Mouse (Mus musculus) stomach, embryonic 14.5 days (tissue): ENCODE measurements around the gene Hmgn2. TPM values are rescaled to one million over a fixed set of nuclear protein-coding genes. Genes with fewer than 3 reads are reported as not detected.
"Not testable (repeated sequence)": the region's sequence is repeated elsewhere in the genome, so short reads cannot be mapped to it uniquely, and the experiment has no call there.

Source experiments
- ATAC-seq: fragments of 200-750 bp; cut with Nextera tagmentation; 2 replicates; pipeline ENCODE4 v1.8.0; 2017; ENCODE audit warnings: low read depth, moderate TSS enrichment; ENCODE audit not compliant: insufficient number of reproducible peaks, insufficient read depth, low FRiP score
- H3K27ac ChIP-seq: fragments of 300-500 bp; sonication (generic); 2 replicates; pipeline ENCODE4 v1.5.1; 2014; ENCODE audit warnings: mild to moderate bottlenecking, low read length, moderate library complexity, mixed read lengths
- H3K27me3 ChIP-seq: fragments of 300-500 bp; sonication (generic); 2 replicates; pipeline ENCODE4 v1.6.1; 2014; ENCODE audit warnings: low read length, control low read depth, mixed read lengths; ENCODE audit not compliant: control insufficient read depth, insufficient read depth
- H3K36me3 ChIP-seq: fragments of 300-500 bp; sonication (generic); 2 replicates; pipeline ENCODE4 v1.6.1; 2014; ENCODE audit warnings: mild to moderate bottlenecking, control low read depth, low read length, moderate library complexity, mixed read lengths; ENCODE audit not compliant: control insufficient read depth, insufficient read depth
- H3K4me1 ChIP-seq: fragments of 300-500 bp; sonication (generic); 2 replicates; pipeline ENCODE4 v1.6.1; 2014; ENCODE audit warnings: low read length, control low read depth, mixed read lengths; ENCODE audit not compliant: control insufficient read depth, insufficient read depth
- H3K4me2 ChIP-seq: fragments of 300-500 bp; sonication (generic); replicated peaks from 2 replicates; pipeline ENCODE4 v1.6.1; 2014; ENCODE audit warnings: low read depth, low read length, control low read depth
- H3K4me3 ChIP-seq: fragments of 300-500 bp; sonication (generic); 2 replicates; pipeline ENCODE4 v1.5.1; 2014; ENCODE audit warnings: low read depth, low read length, control low read depth
- H3K9ac ChIP-seq: fragments of 300-500 bp; sonication (generic); replicated peaks from 2 replicates; pipeline ENCODE4 v1.6.1; 2014; ENCODE audit warnings: low read depth, mild to moderate bottlenecking, control low read depth, low read length, moderate library complexity, mixed read lengths
- H3K9me3 ChIP-seq: fragments of 300-500 bp; sonication (generic); 2 replicates; pipeline ENCODE4 v1.6.1; 2016; ENCODE audit warnings: low read depth, low read length, control low read depth; ENCODE audit not compliant: control insufficient read depth
- WGBS: fragments of 180-500 bp; shearing (Covaris S2); extraction: QIAGEN DNeasy Blood & Tissue Kit; methylation state at CpG from one replicate; pipeline ENCODE4 v1.1.7; 2014; 5-methylcytosine and 5-hydroxymethylcytosine counted together
- polyA plus RNA-seq: library from polyadenylated mRNA; unstranded; fragments of >200 nt; fragmentation: Nextera tagmentation; extraction: Ambion mirVana; gene quantifications from 2 replicates; pipeline ENCODE4 v1.2.1, GENCODE M21; 2014

Hmgn2 gene
- polyA plus RNA-seq, 1 experiment from 2014 or later, result 2,604 TPM

DNA sequence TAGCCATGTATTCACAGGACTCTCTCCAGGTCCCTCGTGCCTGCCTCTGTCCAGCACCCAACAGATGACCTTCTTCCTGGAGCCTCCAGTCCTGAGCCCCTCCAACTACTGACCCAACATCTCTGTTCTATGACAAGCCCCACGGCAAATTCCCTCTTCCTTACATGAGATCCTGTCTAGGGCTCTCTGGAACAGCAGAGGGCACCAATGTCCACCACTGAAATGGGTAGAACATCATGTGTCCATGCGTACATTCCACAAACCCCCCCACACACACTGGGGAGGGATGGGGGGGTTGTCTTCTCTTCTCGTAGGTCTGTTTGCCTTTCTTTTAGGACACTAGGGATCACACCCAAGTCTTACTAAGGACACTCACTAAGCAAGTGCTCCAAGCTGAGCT, 21.6 kb upstream of the Hmgn2 start:
- H3K27ac ChIP-seq, result no peak overlapping the region
- no peak for ATAC-seq
- no peaks in the 10 kb centered on the region for H3K4me1 ChIP-seq
- no peak overlapping the region for H3K4me2 ChIP-seq
- peaks cover 48% of the 10 kb centered on the region for H3K36me3 ChIP-seq
- H3K9me3 ChIP-seq, result no peaks in the 10 kb centered on the region
- H3K27me3 ChIP-seq, result no peaks in the 10 kb centered on the region
- WGBS, result 52% methylated on average over 4 of the region's 4 CpGs
- no peak overlapping the region for H3K4me3 ChIP-seq
- no peak overlapping the region for H3K9ac ChIP-seq

DNA sequence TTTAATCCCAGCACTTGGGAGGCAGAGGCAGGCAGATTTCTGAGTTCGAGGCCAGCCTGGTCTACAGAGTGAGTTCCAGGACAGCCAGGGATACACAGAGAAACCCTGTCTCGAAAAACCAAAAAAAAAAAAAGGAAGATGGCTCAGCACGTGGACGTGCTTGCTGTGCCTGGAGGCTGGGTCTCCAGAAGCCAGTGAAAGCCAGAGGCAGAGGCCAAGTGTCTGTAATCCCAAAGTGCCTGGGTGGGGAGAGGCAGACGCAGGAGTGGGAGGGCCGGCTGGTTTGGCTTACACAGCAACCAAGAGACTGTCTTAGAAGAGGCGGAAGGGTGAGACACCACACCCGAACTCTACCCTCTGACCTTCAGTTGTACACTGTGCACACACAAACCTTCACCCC, 19.8 kb upstream of the Hmgn2 start:
- not testable (repeated sequence) for H3K4me1 ChIP-seq, H3K27ac ChIP-seq, H3K27me3 ChIP-seq, H3K4me2 ChIP-seq, H3K9me3 ChIP-seq, H3K4me3 ChIP-seq, ATAC-seq, H3K9ac ChIP-seq
- 85% methylated on average over 8 of the region's 8 CpGs for WGBS
- H3K36me3 ChIP-seq, result peaks cover 35% of the 10 kb centered on the region

DNA sequence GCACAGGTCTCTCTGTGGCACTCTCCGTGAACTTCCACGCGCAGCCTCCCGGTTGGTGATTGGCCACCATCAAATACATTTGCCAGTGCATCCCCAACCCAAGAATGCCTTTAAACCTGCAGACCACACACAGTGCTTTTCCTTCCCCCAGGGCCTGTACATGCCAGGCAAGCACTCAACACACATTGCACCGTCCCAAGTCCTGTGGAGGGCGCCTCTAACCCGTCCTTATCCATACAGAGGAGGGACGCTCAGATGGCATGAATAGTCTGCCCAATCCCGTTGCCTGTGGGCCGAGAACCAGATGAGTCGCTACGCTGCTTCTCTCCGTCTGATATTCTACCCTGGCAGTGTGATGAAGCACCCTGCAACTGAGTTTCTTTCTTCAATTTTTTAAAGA, 14.5 kb upstream of the Hmgn2 start:
- no peak for ATAC-seq
- H3K4me1 ChIP-seq, result no peaks in the 10 kb centered on the region

DNA sequence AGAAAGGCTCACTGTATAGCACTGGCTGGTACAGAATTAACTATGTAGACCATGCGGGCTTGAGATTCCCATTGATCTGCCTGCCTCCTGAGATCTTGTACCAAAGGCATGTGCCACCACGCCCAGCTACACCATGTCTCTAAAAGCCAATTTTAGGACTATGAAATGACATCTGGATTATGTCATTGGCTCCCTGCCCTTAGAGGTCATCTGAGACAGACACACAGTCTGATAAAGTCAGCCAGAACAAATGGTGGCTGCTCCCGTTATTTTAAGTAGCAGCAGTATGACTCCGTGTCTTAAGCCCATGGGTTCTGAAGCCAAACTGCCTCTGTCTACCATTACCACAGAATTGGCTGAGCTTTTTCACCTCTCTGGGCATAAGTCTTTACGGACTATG, 12.0 kb upstream of the Hmgn2 start:
- Histone ChIP-seq H3K9me3 (no peaks in the 10 kb centered on the region), H3K27me3 (no peaks in the 10 kb centered on the region), H3K27ac (no peak overlapping the region), H3K4me3 (no peak overlapping the region), H3K4me1 (no peaks in the 10 kb centered on the region), H3K36me3 (peaks cover 33% of the 10 kb centered on the region), H3K4me2 (no peak overlapping the region), H3K9ac (no peak overlapping the region)
- WGBS, result 77% methylated on average over 5 of the region's 5 CpGs
- no peak for ATAC-seq

More for the DNA sequence above, 14.5 kb upstream of the Hmgn2 start:
- H3K36me3 ChIP-seq, result peaks cover 31% of the 10 kb centered on the region
- H3K9me3 ChIP-seq, result no peaks in the 10 kb centered on the region
- WGBS, result 86% methylated on average over 13 of the region's 13 CpGs
- H3K4me3 ChIP-seq, result no peak overlapping the region
- H3K9ac ChIP-seq, result no peak overlapping the region
- H3K27ac ChIP-seq, result no peak overlapping the region
- no peaks in the 10 kb centered on the region for H3K27me3 ChIP-seq
- H3K4me2 ChIP-seq, result no peak overlapping the region

DNA sequence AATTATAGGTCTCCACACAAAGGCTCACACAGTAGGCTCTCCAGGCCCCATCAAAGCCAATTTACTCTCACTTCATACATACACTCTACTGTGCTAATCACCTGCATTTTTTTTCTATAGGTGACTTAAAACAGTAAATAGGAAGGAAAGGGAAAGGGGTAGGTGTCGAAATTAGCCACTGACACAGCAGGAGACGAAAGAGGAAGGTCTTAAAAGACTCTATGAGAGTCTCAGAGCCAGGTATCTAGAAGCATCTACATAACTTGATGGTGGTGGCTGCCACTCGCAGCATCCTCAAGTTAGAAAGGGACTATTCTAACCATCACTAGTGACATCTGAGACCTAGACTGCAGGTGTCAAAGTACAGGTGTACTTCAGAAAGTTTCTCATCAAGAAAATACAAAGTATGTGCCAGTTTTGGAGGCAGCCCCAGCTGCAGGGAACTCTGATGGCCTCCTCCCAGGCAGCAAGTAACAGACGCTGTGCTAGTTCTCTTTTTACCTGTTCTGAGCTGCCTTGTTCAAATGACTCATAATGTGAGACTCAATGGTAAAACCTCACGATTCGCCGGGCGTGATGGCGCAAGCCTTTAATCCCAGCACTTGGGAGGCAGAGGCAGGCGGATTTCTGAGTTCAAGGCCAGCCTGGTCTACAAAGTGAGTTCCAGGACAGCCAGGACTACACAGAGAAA, 9.7 kb upstream of the Hmgn2 start:
- no peak for ATAC-seq
- Histone ChIP-seq H3K9ac (no peak overlapping the region), H3K27me3 (no peaks in the 10 kb centered on the region), H3K4me3 (no peak overlapping the region), H3K9me3 (no peaks in the 10 kb centered on the region), H3K4me1 (no peaks in the 10 kb centered on the region), H3K36me3 (peaks cover 29% of the 10 kb centered on the region), H3K27ac (no peak overlapping the region), H3K4me2 (no peak overlapping the region)
- 94% methylated on average over 10 of the region's 10 CpGs for WGBS

DNA sequence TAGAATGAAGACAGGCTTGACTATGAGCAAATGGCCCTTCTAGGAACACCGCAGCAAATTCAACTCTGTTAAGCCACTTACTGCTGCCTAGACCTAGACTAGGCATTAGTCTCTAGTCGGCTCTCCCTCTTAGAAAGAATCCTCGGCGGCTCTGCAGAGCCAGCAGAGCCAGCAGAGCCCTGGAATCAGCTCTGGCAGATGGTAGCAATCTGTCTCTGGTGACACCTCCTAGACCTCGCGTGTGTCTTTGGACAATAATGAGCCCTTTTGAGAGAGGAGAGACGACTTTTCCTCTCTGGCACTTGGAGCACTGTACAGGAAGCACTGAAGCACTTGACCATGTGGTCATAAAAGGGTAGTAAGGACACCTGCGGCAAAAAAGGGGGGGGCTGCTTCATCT, 3.3 kb upstream of the Hmgn2 start:
- Histone ChIP-seq H3K4me1 (0 out of 2 replicates have a peak, but pooled peaks cover 4% of the 10 kb centered on the region), H3K36me3 (peaks cover 4% of the 10 kb centered on the region; the same call in 1 of the 2 replicates), H3K27ac (no peak overlapping the region), H3K9me3 (no peaks in the 10 kb centered on the region), H3K4me2 (no peak overlapping the region), H3K4me3 (no peak overlapping the region), H3K9ac (no peak overlapping the region), H3K27me3 (no peaks in the 10 kb centered on the region)
- no peak for ATAC-seq
- WGBS, result 59% methylated on average over 8 of the region's 8 CpGs

DNA sequence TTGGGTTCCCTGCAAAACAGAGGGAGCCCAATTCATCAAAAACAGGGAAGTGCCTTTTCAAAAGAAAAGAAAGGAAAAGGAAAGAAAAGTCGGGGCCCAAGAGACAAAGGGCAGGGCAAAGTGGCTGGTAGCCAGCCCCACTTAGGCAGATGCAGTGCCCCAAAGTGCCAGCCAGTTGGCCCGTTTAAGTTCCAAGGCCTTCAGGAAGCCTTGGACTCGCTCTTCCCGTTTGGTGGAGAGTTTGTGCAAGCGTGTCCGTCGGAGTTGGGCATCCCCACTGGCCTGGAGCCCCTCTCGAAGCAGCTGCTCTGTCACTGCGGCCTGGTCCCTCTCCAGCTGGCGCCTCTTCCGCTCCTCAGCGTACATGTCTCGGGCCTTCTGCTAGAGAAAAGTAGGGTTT, 2.4 kb upstream of the Hmgn2 start:
- H3K36me3 ChIP-seq, result peaks cover 11% of the 10 kb centered on the region

DNA sequence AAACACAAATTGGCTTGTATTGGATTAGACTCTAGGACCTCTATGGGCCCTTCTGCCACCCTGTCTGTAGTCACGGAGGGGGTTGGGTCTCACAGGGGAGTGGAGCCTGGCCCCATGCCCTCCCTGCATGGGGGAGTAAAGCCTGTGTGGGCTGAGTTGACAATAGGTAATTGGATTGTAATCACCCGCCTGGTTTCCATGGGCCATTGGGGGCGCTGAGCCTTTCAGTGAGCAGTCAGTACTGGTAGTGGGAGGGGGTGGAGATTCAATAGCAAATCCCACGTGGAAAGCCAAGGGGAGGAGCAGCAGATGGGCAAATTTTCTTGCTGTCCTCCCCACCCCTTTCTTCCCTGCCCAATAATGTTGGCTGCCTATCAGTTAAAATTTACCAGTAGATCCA, 1.7 kb upstream of the Hmgn2 start:
- H3K4me3 ChIP-seq, result no peak overlapping the region
- no peak overlapping the region for H3K27ac ChIP-seq
- H3K4me1 ChIP-seq, result peaks cover 11% of the 10 kb centered on the region; the same call in 1 of the 2 replicates
- WGBS, result 52% methylated on average over 4 of the region's 4 CpGs
- H3K4me2 ChIP-seq, result no peak overlapping the region
- H3K9me3 ChIP-seq, result no peaks in the 10 kb centered on the region
- H3K27me3 ChIP-seq, result no peaks in the 10 kb centered on the region
- H3K36me3 ChIP-seq, result peaks cover 16% of the 10 kb centered on the region
- no peak for ATAC-seq
- no peak overlapping the region for H3K9ac ChIP-seq

More for the DNA sequence above, 2.4 kb upstream of the Hmgn2 start:
- no peak for ATAC-seq
- peaks cover 11% of the 10 kb centered on the region; the same call in 1 of the 2 replicates for H3K4me1 ChIP-seq
- H3K4me3 ChIP-seq, result no peak overlapping the region
- no peak overlapping the region for H3K4me2 ChIP-seq
- no peaks in the 10 kb centered on the region for H3K27me3 ChIP-seq
- no peak overlapping the region for H3K27ac ChIP-seq
- 90% methylated on average over 13 of the region's 13 CpGs for WGBS
- H3K9ac ChIP-seq, result no peak overlapping the region
- H3K9me3 ChIP-seq, result no peaks in the 10 kb centered on the region
